Mouse (Mus musculus) megakaryocyte, embryonic 14.5 days (primary cell): ENCODE measurements around the gene Rccd1.

Experiments used
- FLI1 ChIP-seq: IDR thresholded peaks from 2 replicates; pipeline ENCODE4 v1.6.1; 2012; ENCODE audit warnings: low read length, inconsistent platforms, mixed read lengths
- GATA1 ChIP-seq: IDR thresholded peaks from 3 replicates; pipeline ENCODE4 v1.6.1; 2012; ENCODE audit warnings: mixed read lengths, low read length, inconsistent platforms, borderline replicate concordance

DNA sequence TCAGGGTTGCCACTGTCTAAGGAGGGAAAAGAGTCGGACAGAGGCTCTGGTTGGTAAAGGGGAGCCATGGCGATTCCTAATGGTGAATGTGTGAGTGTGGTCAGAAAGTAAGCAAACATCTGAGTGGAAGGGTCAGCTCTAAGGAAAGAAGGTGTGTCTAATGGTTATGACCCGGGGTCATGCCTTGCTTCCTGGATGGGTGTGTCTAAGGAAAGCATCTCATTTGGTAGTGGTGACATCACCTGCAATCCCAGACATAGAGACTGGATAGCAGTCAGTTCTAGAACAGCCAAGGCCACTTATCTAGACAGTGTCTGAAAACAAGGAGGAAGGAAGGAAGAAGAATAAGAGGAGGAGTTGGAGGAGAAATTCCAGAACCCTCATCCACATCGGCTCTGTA is 10.6 kb upstream of the Rccd1 start:
- TF ChIP-seq GATA1 (no peak), FLI1 (no peak)
